Mouse (Mus musculus): ENCODE data around the gene Flii. TPM values are rescaled to one million over a fixed set of nuclear protein-coding genes. Genes with fewer than 3 reads are reported as not detected.

Gene Flii
- polyA plus RNA-seq, 1 experiment from 2014 or later: 68.7 TPM

DNA sequence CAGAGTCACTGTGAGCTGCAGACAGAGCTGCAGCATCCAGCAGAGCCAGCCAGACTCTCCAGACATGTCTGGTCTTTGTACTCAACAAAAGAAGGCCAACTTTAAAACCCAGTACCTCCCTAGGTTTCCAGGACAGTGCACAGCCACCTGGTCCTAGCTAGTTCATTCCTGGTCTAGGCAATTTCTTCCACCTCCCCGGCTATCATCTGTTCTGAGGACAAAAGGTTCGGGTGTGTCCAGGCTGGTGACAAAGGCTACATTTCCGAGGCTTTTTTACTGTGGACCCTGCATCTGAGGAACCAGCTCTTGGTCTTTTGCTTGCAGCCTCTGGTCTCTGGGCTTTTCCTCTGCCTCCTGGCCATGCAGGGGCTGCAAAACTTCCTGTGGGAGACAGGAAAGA is 13.3 kb upstream of the Flii start:
- Histone ChIP-seq H3K36me3 (peaks cover 70% of the 10 kb centered on the region), H3K9me3 (no peaks in the 10 kb centered on the region), H3K9ac (no peak overlapping the region)

GRCm38 (mm10) chr11:60737450-60737849 is 10.4 kb upstream of the Flii start:
- no peaks in the 10 kb centered on the region for H3K4me1 ChIP-seq
- H3K9me3 ChIP-seq: no peaks in the 10 kb centered on the region
- H3K27me3 ChIP-seq: no peaks in the 10 kb centered on the region
- H3K4me2 ChIP-seq: no peak overlapping the region
- no peak overlapping the region for H3K9ac ChIP-seq
- H3K27ac ChIP-seq: no peak overlapping the region
- no peak for ATAC-seq (ENCODE audit: insufficient number of reproducible peaks, insufficient read depth, low FRiP score, low TSS enrichment, low read depth)
- H3K4me3 ChIP-seq: no peak overlapping the region
- H3K36me3 ChIP-seq: peaks cover 59% of the 10 kb centered on the region

More for the DNA sequence above, 13.3 kb upstream of the Flii start:
- no peaks in the 10 kb centered on the region for H3K4me1 ChIP-seq
- H3K4me2 ChIP-seq: no peak overlapping the region
- H3K4me3 ChIP-seq: no peak overlapping the region
- no peak for ATAC-seq (ENCODE audit: insufficient number of reproducible peaks, insufficient read depth, low FRiP score, low TSS enrichment, low read depth)
- WGBS: 82% methylated on average over 3 of the region's 3 CpGs
- no peaks in the 10 kb centered on the region for H3K27me3 ChIP-seq
- H3K27ac ChIP-seq: no peak overlapping the region

DNA sequence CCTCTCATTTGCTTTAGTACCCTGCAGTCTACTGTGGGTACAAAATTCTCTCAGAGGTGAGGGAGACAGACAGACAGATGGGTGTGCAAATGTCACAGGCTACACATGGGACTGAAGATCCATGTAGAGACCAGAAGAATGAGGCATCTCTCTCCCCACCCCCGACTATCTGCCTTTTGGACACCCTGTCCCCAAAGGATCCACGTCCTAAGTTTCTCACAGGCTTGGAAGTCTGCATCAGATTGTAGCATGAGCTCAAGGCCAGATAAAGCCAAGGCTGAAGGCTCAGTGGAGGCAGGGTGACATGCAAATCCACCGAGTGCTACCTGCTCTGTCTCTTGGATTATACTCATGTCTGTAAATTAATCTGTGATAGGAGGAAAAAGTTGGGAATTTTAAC is 9.4 kb upstream of the Flii start:
- no peak overlapping the region for H3K4me2 ChIP-seq
- WGBS: 77% methylated on average over 3 of the region's 3 CpGs
- no peaks in the 10 kb centered on the region for H3K27me3 ChIP-seq
- no peak for ATAC-seq (ENCODE audit: insufficient number of reproducible peaks, insufficient read depth, low FRiP score, low TSS enrichment, low read depth)
- H3K9me3 ChIP-seq: no peaks in the 10 kb centered on the region
- H3K9ac ChIP-seq: no peak overlapping the region
- no peak overlapping the region for H3K27ac ChIP-seq
- H3K4me1 ChIP-seq: no peaks in the 10 kb centered on the region
- no peak overlapping the region for H3K4me3 ChIP-seq
- H3K36me3 ChIP-seq: peaks cover 55% of the 10 kb centered on the region

- no peak overlapping the region for H3K4me3 ChIP-seq
- H3K27ac ChIP-seq: no peak overlapping the region
- H3K4me2 ChIP-seq: no peak overlapping the region
- peaks cover 55% of the 10 kb centered on the region for H3K36me3 ChIP-seq
- no peaks in the 10 kb centered on the region for H3K9me3 ChIP-seq
- WGBS: 80% methylated on average over 5 of the region's 5 CpGs
- no peaks in the 10 kb centered on the region for H3K4me1 ChIP-seq
- no peak for ATAC-seq (ENCODE audit: insufficient number of reproducible peaks, insufficient read depth, low FRiP score, low TSS enrichment, low read depth)
- H3K9ac ChIP-seq: no peak overlapping the region
- no peaks in the 10 kb centered on the region for H3K27me3 ChIP-seq
Observed at GRCm38 (mm10) chr11:60735191-60735590, 8.1 kb upstream of the Flii start.

DNA sequence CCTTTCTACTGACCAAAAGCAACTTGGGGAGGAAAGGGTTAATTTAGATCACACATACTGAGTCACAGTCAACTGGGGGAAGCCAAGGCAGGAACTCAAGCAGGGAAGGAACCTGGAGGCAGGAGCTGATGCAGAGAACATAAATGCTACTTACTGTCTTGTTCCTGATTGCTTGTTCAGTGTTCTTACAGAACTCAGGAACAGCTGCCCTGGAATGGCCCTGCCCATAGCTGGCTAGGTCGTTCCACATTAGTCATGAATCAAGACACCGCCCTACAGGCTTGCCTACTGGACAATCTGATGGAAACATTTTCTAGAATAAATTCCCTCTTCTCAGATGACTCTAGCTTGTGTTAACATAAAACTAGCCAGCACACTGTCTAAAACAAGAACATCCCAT is 7.1 kb upstream of the Flii start:
- H3K4me1 ChIP-seq: peaks cover 5% of the 10 kb centered on the region
- no peak for ATAC-seq (ENCODE audit: insufficient number of reproducible peaks, insufficient read depth, low FRiP score, low TSS enrichment, low read depth)
- H3K9ac ChIP-seq: no peak overlapping the region
- H3K27ac ChIP-seq: no peak overlapping the region
- H3K36me3 ChIP-seq: peaks cover 48% of the 10 kb centered on the region
- H3K9me3 ChIP-seq: no peaks in the 10 kb centered on the region
- H3K27me3 ChIP-seq: no peaks in the 10 kb centered on the region
- no peak overlapping the region for H3K4me3 ChIP-seq
- WGBS: 84% methylated on average over 2 of the region's 2 CpGs
- H3K4me2 ChIP-seq: no peak overlapping the region

DNA sequence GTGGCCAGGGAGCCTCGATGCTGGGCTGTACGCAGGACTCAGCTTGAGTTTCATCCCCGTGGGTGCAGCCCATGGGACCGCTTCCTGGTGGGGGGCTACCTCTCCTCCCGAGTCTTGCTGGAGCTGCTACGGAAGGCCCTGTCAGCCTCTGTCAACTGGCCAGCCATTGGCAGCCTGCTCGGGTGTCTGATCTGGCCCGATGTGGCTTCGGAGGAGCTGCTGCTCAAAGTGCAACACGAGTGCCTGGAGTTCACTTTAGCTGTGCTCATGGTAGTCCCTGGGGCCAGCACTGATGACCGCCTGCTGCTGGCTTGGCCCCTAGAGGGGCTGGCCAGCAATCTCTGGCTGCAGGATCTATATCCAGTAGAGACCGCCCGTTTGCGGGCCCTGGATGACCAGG is 4.2 kb upstream of the Flii start:
- ATAC-seq (ENCODE audit: insufficient number of reproducible peaks, insufficient read depth, low FRiP score, low TSS enrichment, low read depth): no peak
- H3K9me3 ChIP-seq: no peaks in the 10 kb centered on the region
- no peak overlapping the region for H3K4me2 ChIP-seq
- H3K27me3 ChIP-seq: no peaks in the 10 kb centered on the region
- no peak overlapping the region for H3K4me3 ChIP-seq
- peaks cover 23% of the 10 kb centered on the region for H3K4me1 ChIP-seq
- H3K9ac ChIP-seq: no peak overlapping the region
- whole genome bisulfite sequencing: 88% methylated on average over 14 of the region's 14 CpGs
- H3K36me3 ChIP-seq: peaks cover 38% of the 10 kb centered on the region
- no peak overlapping the region for H3K27ac ChIP-seq

DNA sequence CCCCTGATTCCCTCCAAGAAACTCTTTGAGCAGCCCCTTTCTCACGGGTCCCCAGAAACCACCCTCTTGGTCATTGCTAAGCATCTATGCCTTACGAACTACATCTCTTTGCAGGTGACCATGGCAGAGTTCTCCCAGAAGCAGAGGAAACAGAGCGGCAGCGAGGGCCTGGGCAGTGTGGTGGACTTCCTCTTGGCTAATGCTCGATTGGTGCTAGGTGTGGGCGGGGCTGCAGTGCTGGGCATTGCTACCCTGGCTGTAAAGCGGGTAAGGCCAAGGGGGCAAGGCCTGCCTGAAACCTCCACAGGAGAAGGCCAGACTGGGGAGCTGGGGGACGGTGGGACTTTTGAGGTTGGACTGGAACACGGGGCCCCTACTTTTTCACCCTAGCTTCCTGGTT is 3.1 kb upstream of the Flii start:
- ATAC-seq (ENCODE audit: insufficient number of reproducible peaks, insufficient read depth, low FRiP score, low TSS enrichment, low read depth): no peak
- WGBS: 84% methylated on average over 9 of the region's 9 CpGs
- Histone ChIP-seq H3K4me1 (peaks cover 27% of the 10 kb centered on the region), H3K4me3 (no peak overlapping the region), H3K4me2 (no peak overlapping the region), H3K27me3 (no peaks in the 10 kb centered on the region), H3K36me3 (peaks cover 38% of the 10 kb centered on the region), H3K9me3 (no peaks in the 10 kb centered on the region), H3K27ac (no peak overlapping the region), H3K9ac (no peak overlapping the region)

DNA sequence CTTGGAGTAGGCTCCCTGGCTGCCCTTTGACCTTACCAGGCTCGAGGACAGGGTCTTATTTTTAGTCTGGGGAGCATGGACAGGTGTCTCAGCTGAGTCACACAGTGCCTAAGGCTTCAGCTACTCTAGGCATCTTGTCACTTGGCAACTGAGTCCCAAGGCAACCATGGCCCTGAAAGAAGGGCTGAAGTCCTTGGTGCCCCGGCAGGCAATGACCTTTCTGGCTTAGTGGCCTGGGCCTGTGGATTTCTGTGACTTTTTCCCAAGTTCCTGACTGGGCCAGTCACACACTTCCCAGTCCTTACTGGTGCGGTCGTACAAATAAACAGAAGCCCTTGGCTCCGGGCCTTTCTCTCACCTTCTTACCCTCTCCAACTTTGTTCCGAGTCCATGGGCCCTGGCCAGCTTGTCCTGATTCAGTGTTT is 2.2 kb upstream of the Flii start:
- no peak overlapping the region for H3K27ac ChIP-seq
- H3K9me3 ChIP-seq: no peaks in the 10 kb centered on the region
- H3K4me2 ChIP-seq: peak overlapping the region; percentile 72
- H3K9ac ChIP-seq: peak overlapping the region; percentile 73
- peaks cover 27% of the 10 kb centered on the region for H3K4me1 ChIP-seq
- 77% methylated on average over 6 of the region's 6 CpGs for WGBS
- ATAC-seq (ENCODE audit: insufficient number of reproducible peaks, insufficient read depth, low FRiP score, low TSS enrichment, low read depth): no peak
- peak overlapping the region; percentile 81 for H3K4me3 ChIP-seq
- no peaks in the 10 kb centered on the region for H3K27me3 ChIP-seq
- H3K36me3 ChIP-seq: peaks cover 45% of the 10 kb centered on the region

- peak within 1 kb of the TSS; percentile 72 for H3K4me2 ChIP-seq
- peak; percentile 84 for ATAC-seq (ENCODE audit: insufficient number of reproducible peaks, insufficient read depth, low FRiP score, low TSS enrichment, low read depth)
- peak within 1 kb of the TSS; percentile 81 for H3K4me3 ChIP-seq
- H3K4me1 ChIP-seq: peaks cover 27% of the 10 kb centered on the region
- peak within 1 kb of the TSS; percentile 81 for H3K9ac ChIP-seq
- WGBS: under 1% methylated on average over 44 of the region's 44 CpGs
- peaks cover 45% of the 10 kb centered on the region for H3K36me3 ChIP-seq
- no peaks in the 10 kb centered on the region for H3K9me3 ChIP-seq
- no peaks in the 10 kb centered on the region for H3K27me3 ChIP-seq
- peak within 1 kb of the TSS; percentile 89 for H3K27ac ChIP-seq
Observed at GRCm38 (mm10) chr11:60728260-60728761, 1.2 kb upstream of the Flii start, which contains the start of gene Mief2. TSS of gene Mief2 (plus strand) at chr11:60728398.

- WGBS: 4% methylated on average over 12 of the region's 12 CpGs
- H3K4me3 ChIP-seq: peak overlapping the region; percentile 81
- H3K27ac ChIP-seq: peak overlapping the region; percentile 89
- peak overlapping the region; percentile 72 for H3K4me2 ChIP-seq
- H3K36me3 ChIP-seq: peaks cover 45% of the 10 kb centered on the region
- ATAC-seq (ENCODE audit: insufficient number of reproducible peaks, insufficient read depth, low FRiP score, low TSS enrichment, low read depth): no peak
- H3K9ac ChIP-seq: peak overlapping the region; percentile 81
- H3K4me1 ChIP-seq: peaks cover 27% of the 10 kb centered on the region
- no peaks in the 10 kb centered on the region for H3K9me3 ChIP-seq
- no peaks in the 10 kb centered on the region for H3K27me3 ChIP-seq
Observed at GRCm38 (mm10) chr11:60727392-60728140, 503 bp upstream of the Flii start.

DNA sequence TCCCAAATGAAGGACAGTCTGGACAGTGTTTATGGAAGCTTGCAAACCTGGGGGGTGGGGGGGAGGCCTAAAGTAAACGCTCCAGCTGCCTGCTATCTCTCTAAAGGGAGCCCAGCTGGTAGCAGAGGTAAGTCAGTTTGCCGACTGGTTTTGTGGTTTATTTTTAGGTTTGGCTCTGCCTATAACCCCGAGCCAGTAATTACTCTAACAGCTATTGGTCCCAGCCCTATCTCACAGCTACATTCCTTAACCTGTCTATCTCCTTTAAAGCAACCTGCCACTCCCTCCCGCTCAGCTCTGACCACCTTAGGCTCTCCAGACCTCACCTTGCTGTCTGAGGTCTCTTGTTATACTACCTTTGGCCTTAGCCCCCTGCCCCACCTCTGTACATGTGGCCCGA is 7.8 kb downstream of the Flii start:
- no peak overlapping the region for H3K9ac ChIP-seq
- 79% methylated on average over 5 of the region's 5 CpGs for WGBS
- no peak for ATAC-seq (ENCODE audit: insufficient number of reproducible peaks, insufficient read depth, low FRiP score, low TSS enrichment, low read depth)
- H3K4me3 ChIP-seq: no peak overlapping the region
- no peak overlapping the region for H3K27ac ChIP-seq
- H3K27me3 ChIP-seq: no peaks in the 10 kb centered on the region
- H3K36me3 ChIP-seq: peaks cover 100% of the 10 kb centered on the region
- no peaks in the 10 kb centered on the region for H3K4me1 ChIP-seq
- no peaks in the 10 kb centered on the region for H3K9me3 ChIP-seq
- no peak overlapping the region for H3K4me2 ChIP-seq

- WGBS: 86% methylated on average over 5 of the region's 5 CpGs
Observed at GRCm38 (mm10) chr11:60715833-60716232, 11.2 kb downstream of the Flii start.

More at GRCm38 (mm10) chr11:60715833-60716232, 11.2 kb downstream of the Flii start:
- H3K4me3 ChIP-seq: no peak overlapping the region
- no peak overlapping the region for H3K4me2 ChIP-seq
- no peaks in the 10 kb centered on the region for H3K27me3 ChIP-seq
- H3K9me3 ChIP-seq: no peaks in the 10 kb centered on the region
- peaks cover 100% of the 10 kb centered on the region for H3K36me3 ChIP-seq
- ATAC-seq (ENCODE audit: insufficient number of reproducible peaks, insufficient read depth, low FRiP score, low TSS enrichment, low read depth): no peak
- H3K9ac ChIP-seq: no peak overlapping the region
- H3K27ac ChIP-seq: no peak overlapping the region
- no peaks in the 10 kb centered on the region for H3K4me1 ChIP-seq

All from embryonic facial prominence, embryonic 13.5 days (tissue).